Mouse (Mus musculus): ENCODE data around the gene Rfxap.
"Not testable (repeated sequence)": the region's sequence is repeated elsewhere in the genome, so short reads cannot be mapped to it uniquely, and the experiment has no call there.

Gene Rfxap

GRCm38 (mm10) chr3:54766034-54766433, 41.6 kb downstream of the Rfxap start:
- no peak for DNase-seq

- not testable (repeated sequence) for DNase-seq
These were observed 42.1 kb downstream of the Rfxap start for GRCm38 (mm10) chr3:54765521-54765920.

- peak; percentile 23 for DNase-seq
These were observed 43.2 kb downstream of the Rfxap start for GRCm38 (mm10) chr3:54764418-54764817.

- no peak for DNase-seq
These were observed 46.3 kb downstream of the Rfxap start for GRCm38 (mm10) chr3:54761258-54761657.

GRCm38 (mm10) chr3:54760321-54761115, 47.1 kb downstream of the Rfxap start:
- no peak for DNase-seq

- no peak for DNase-seq
These were observed 48.4 kb downstream of the Rfxap start for GRCm38 (mm10) chr3:54759211-54759610.

- no peak for DNase-seq
These were observed 50.1 kb downstream of the Rfxap start for GRCm38 (mm10) chr3:54757446-54757845.

GRCm38 (mm10) chr3:54756058-54756457, 51.5 kb downstream of the Rfxap start:
- peak; percentile 40 for DNase-seq

GRCm38 (mm10) chr3:54755145-54756041, 52.2 kb downstream of the Rfxap start, which contains the start of gene Smad9:
Gene Smad9 (plus strand): TSS chr3:54755582.
- peak; percentile 65 for DNase-seq

- DNase-seq = no peak
These were observed 54.2 kb downstream of the Rfxap start for GRCm38 (mm10) chr3:54753411-54753810.

Data from right cerebral cortex, postnatal 14 days (tissue).